Mouse (Mus musculus) neural tube, embryonic 14.5 days (tissue): ENCODE data around the gene Kif3a. TPM values are rescaled to one million over a fixed set of nuclear protein-coding genes. Genes with fewer than 3 reads are reported as not detected.
A peak's percentile ranks its signal among the peaks of the same experiment; 100 is the strongest.

ENCODE experiments used
- ATAC-seq: fragments of 200-750 bp; cut with Nextera tagmentation; 2 replicates; pipeline ENCODE4 v1.8.0; 2017; ENCODE audit warnings: low read depth, mild to moderate bottlenecking, moderate TSS enrichment, moderate library complexity
- H3K27ac ChIP-seq: fragments of 300-500 bp; sonication (generic); 2 replicates; pipeline ENCODE4 v1.5.1; 2014; ENCODE audit warnings: low read depth, mild to moderate bottlenecking, control low read depth, low read length, moderate library complexity, mixed read lengths
- H3K27me3 ChIP-seq: fragments of 300-500 bp; sonication (generic); 2 replicates; pipeline ENCODE4 v1.6.1; 2014; ENCODE audit warnings: low read length; ENCODE audit not compliant: control insufficient read depth, insufficient read depth
- H3K36me3 ChIP-seq: fragments of 300-500 bp; sonication (generic); 2 replicates; pipeline ENCODE4 v1.6.1; 2014; ENCODE audit warnings: low read length, mixed read lengths; ENCODE audit not compliant: control insufficient read depth, insufficient read depth
- H3K4me1 ChIP-seq: fragments of 300-500 bp; sonication (generic); 2 replicates; pipeline ENCODE4 v1.6.1; 2014; ENCODE audit warnings: low read length; ENCODE audit not compliant: control insufficient read depth, insufficient read depth
- H3K4me2 ChIP-seq: fragments of 300-500 bp; sonication (generic); 2 replicates; pipeline ENCODE4 v1.6.1; 2014; ENCODE audit warnings: mild to moderate bottlenecking, low read depth, low read length, control low read depth
- H3K4me3 ChIP-seq: fragments of 300-500 bp; sonication (generic); 2 replicates; pipeline ENCODE4 v1.5.1; 2014; ENCODE audit warnings: low read depth, low read length, control low read depth, mixed read lengths
- H3K9ac ChIP-seq: fragments of 300-500 bp; sonication (generic); replicated peaks from 2 replicates; pipeline ENCODE4 v1.6.1; 2014; ENCODE audit warnings: low read depth, mild to moderate bottlenecking, control low read depth, low read length, mixed read lengths
- H3K9me3 ChIP-seq: fragments of 300-500 bp; sonication (generic); 2 replicates; pipeline ENCODE4 v1.6.1; 2016; ENCODE audit warnings: low read length; ENCODE audit not compliant: control insufficient read depth
- WGBS: fragments of 180-500 bp; shearing (Covaris S2); extraction: QIAGEN DNeasy Blood & Tissue Kit; methylation state at CpG from one replicate; pipeline ENCODE4 v1.1.7; 2014; 5-methylcytosine and 5-hydroxymethylcytosine counted together
- polyA plus RNA-seq: library from polyadenylated mRNA; unstranded; fragments of >200 nt; fragmentation: Nextera tagmentation; extraction: Ambion mirVana; gene quantifications from 2 replicates; pipeline ENCODE4 v1.2.1, GENCODE M21; 2014

Kif3a gene
- polyA plus RNA-seq, 1 experiment from 2014 or later = 308 TPM

GRCm38 (mm10) chr11:53627859-53628258 lies 60.7 kb downstream of the Kif3a start:
- H3K4me2 ChIP-seq = no peak overlapping the region
- H3K9ac ChIP-seq = no peak overlapping the region
- H3K27ac ChIP-seq = no peak overlapping the region
- H3K9me3 ChIP-seq = no peaks in the 10 kb centered on the region
- no peaks in the 10 kb centered on the region for H3K4me1 ChIP-seq
- ATAC-seq = peak; percentile 69; the same call in 1 of the 2 replicates
- H3K4me3 ChIP-seq = no peak overlapping the region
- no peaks in the 10 kb centered on the region for H3K36me3 ChIP-seq
- no peaks in the 10 kb centered on the region for H3K27me3 ChIP-seq
- 20% methylated on average over 1 of the region's 1 CpGs for WGBS

GRCm38 (mm10) chr11:53632122-53632733 lies 65.0 kb downstream of the Kif3a start:
- Histone ChIP-seq H3K27me3 (peaks cover 4% of the 10 kb centered on the region; the same call in 1 of the 2 replicates), H3K9ac (no peak overlapping the region), H3K4me3 (no peak overlapping the region), H3K9me3 (no peaks in the 10 kb centered on the region), H3K36me3 (no peaks in the 10 kb centered on the region), H3K27ac (no peak overlapping the region), H3K4me1 (peaks cover 3% of the 10 kb centered on the region; the same call in 1 of the 2 replicates), H3K4me2 (no peak overlapping the region)
- no peak for ATAC-seq
- 76% methylated on average over 14 of the region's 14 CpGs for WGBS

GRCm38 (mm10) chr11:53633644-53634043 lies 66.5 kb downstream of the Kif3a start:
- H3K27ac ChIP-seq = no peak overlapping the region
- no peak for ATAC-seq
- H3K27me3 ChIP-seq = peaks cover 4% of the 10 kb centered on the region; the same call in 1 of the 2 replicates
- H3K4me3 ChIP-seq = no peak overlapping the region
- WGBS = 90% methylated on average over 7 of the region's 7 CpGs
- no peaks in the 10 kb centered on the region for H3K9me3 ChIP-seq
- H3K9ac ChIP-seq = no peak overlapping the region
- H3K4me1 ChIP-seq = peaks cover 3% of the 10 kb centered on the region; the same call in 1 of the 2 replicates
- H3K36me3 ChIP-seq = no peaks in the 10 kb centered on the region
- no peak overlapping the region for H3K4me2 ChIP-seq

GRCm38 (mm10) chr11:53634556-53634955 lies 67.4 kb downstream of the Kif3a start, which contains the start of gene Il13:
Il13 (minus strand) TSS chr11:53634702.
- Histone ChIP-seq H3K4me3 (no peak within 1 kb of the TSS), H3K4me1 (peaks cover 3% of the 10 kb centered on the region; the same call in 1 of the 2 replicates), H3K27me3 (peaks cover 4% of the 10 kb centered on the region; the same call in 1 of the 2 replicates), H3K36me3 (no peaks in the 10 kb centered on the region), H3K9ac (no peak within 1 kb of the TSS), H3K4me2 (no peak within 1 kb of the TSS), H3K9me3 (no peaks in the 10 kb centered on the region), H3K27ac (no peak within 1 kb of the TSS)
- ATAC-seq = no peak
- WGBS = 96% methylated on average over 8 of the region's 8 CpGs

GRCm38 (mm10) chr11:53635590-53636182 lies 68.5 kb downstream of the Kif3a start:
- Histone ChIP-seq H3K36me3 (no peaks in the 10 kb centered on the region), H3K27me3 (peaks cover 4% of the 10 kb centered on the region; the same call in 1 of the 2 replicates), H3K4me1 (peaks cover 3% of the 10 kb centered on the region; the same call in 1 of the 2 replicates), H3K9ac (no peak overlapping the region), H3K27ac (no peak overlapping the region), H3K9me3 (no peaks in the 10 kb centered on the region), H3K4me3 (peak overlapping the region; percentile 28), H3K4me2 (peak overlapping the region; percentile 55)
- no peak for ATAC-seq
- WGBS = 49% methylated on average over 9 of the region's 9 CpGs

DNA sequence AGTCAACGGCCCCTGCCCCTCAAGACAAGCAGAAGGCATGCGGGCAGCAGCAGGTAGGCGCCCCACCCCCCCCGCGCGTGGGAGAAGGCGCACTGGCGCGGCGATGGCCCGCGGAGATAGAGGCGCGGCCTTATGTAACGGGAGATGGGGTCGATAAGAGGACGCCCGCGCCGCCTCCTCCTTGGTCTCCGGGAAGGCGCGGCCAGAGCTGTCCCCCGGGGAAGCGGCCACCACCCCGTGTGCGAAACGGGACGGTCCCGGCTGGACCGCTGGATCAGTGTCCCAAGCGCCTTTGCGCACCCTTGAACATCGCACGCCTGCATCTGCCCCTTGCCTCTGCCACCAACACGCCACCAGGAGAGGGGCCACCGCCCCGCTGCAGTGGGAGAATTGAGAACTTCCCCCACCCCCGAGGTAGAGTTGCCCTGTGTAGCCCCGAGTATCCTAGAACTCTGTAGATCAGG lies 69.0 kb downstream of the Kif3a start:
- Histone ChIP-seq H3K27me3 (peaks cover 4% of the 10 kb centered on the region; the same call in 1 of the 2 replicates), H3K9ac (no peak overlapping the region), H3K36me3 (no peaks in the 10 kb centered on the region), H3K4me3 (peak overlapping the region; percentile 28), H3K4me2 (peak overlapping the region; percentile 55), H3K27ac (no peak overlapping the region), H3K9me3 (no peaks in the 10 kb centered on the region), H3K4me1 (peaks cover 3% of the 10 kb centered on the region; the same call in 1 of the 2 replicates)
- no peak for ATAC-seq
- 3% methylated on average over 39 of the region's 40 CpGs for WGBS

- Histone ChIP-seq H3K9me3 (no peaks in the 10 kb centered on the region), H3K27ac (no peak overlapping the region), H3K4me3 (no peak overlapping the region), H3K4me2 (no peak overlapping the region), H3K36me3 (no peaks in the 10 kb centered on the region), H3K9ac (no peak overlapping the region), H3K27me3 (peaks cover 4% of the 10 kb centered on the region; the same call in 1 of the 2 replicates), H3K4me1 (peaks cover 3% of the 10 kb centered on the region; the same call in 1 of the 2 replicates)
- ATAC-seq = no peak
- WGBS = 16% methylated on average over 21 of the region's 21 CpGs
Observed at GRCm38 (mm10) chr11:53637046-53637802, 70.0 kb downstream of the Kif3a start.

GRCm38 (mm10) chr11:53637803-53638260 lies 70.7 kb downstream of the Kif3a start:
- Histone ChIP-seq H3K9ac (no peak overlapping the region), H3K4me2 (no peak overlapping the region), H3K27ac (no peak overlapping the region), H3K36me3 (no peaks in the 10 kb centered on the region), H3K4me1 (peaks cover 3% of the 10 kb centered on the region; the same call in 1 of the 2 replicates), H3K4me3 (no peak overlapping the region), H3K27me3 (peaks cover 4% of the 10 kb centered on the region; the same call in 1 of the 2 replicates), H3K9me3 (no peaks in the 10 kb centered on the region)
- no peak for ATAC-seq
- WGBS = 85% methylated on average over 10 of the region's 10 CpGs
